Mouse (Mus musculus): ENCODE data around the gene Arl10.

Gene Arl10

GRCm38 (mm10) chr13:54616307-54616706 lies 41.5 kb downstream of the Arl10 start:
- no peak for DNase-seq (ENCODE audit: low spot score)

- no peak for DNase-seq (ENCODE audit: low spot score)
These were observed 42.2 kb downstream of the Arl10 start for GRCm38 (mm10) chr13:54616998-54617397.

- peak; percentile 94 for DNase-seq (ENCODE audit: low spot score)
These were observed 46.5 kb downstream of the Arl10 start, which contains the start of gene Faf2 for GRCm38 (mm10) chr13:54621155-54621932. Faf2 (plus strand) TSS chr13:54621784.

- DNase-seq (ENCODE audit: low spot score): peak; percentile 37
These were observed 47.2 kb downstream of the Arl10 start for GRCm38 (mm10) chr13:54621960-54622521.

GRCm38 (mm10) chr13:54629128-54629527 lies 54.3 kb downstream of the Arl10 start:
- DNase-seq (ENCODE audit: low spot score): peak; percentile 94

Data from adipocyte (in vitro differentiated cells).